In the genomic region with DNA sequence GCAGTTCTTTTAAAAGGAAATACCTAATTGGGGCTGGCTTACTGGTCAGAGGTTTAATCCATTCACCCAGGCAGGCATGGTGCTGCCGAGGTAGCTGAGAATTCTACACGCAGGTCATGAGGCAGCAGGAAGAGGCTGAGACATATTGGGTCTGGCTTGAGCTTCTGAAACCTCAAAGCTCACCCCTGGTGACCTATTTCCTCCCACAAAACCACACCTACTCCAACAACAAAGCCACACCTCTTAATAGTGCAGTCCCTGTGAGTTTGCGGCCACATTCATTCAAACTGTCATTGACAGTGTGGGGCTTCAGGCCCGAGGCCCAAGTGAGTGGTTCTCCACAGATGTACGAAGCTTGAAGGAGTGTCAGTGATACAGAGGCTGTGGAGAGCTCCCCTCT, we compare ENCODE assay signal across 14 mouse cellular contexts. TPM values are rescaled to one million over a fixed set of nuclear protein-coding genes. Genes with fewer than 3 reads are reported as not detected.
DNase-seq lines count a peak whose midpoint lies in the region.
"Had no signal": no experiment of that assay in that cellular context is flagged by ENCODE, and none has a peak within 500 bp of the region (broad histone marks: within the 10 kb centered on the region; RNA-seq: fewer than 3 reads in every experiment).

No protein-coding gene starts in this region.

- intact Hi-C loops in left cerebral cortex, postnatal 10 days (cut with DNase I), result no loop called here

- DNase-seq in 416B (ENCODE audit: low read depth), result peak; percentile 67
- DNase-seq in R1 (ENCODE audit: low read depth, low spot score), result peak; percentile 66
- DNase-seq in heart, adult 11 months, result no peak
- DNase-seq in left cerebral cortex, postnatal 10 days (ENCODE audit: extremely low spot score in 1 of 2, low spot score in 2 of 2), result no peak
- no peak for DNase-seq in urinary bladder, postnatal 4 days (ENCODE audit: low spot score in 2 of 2)
- DNase-seq: adrenal gland, adult 8-10 months; adrenal gland, postnatal 14 days; adrenal gland, postnatal 36 days; cerebellum, adult 11-12 months; cerebellum, adult 2 months; cerebellum, adult 9-10 months; cerebellum, postnatal 10 days; cerebellum, postnatal 25 days; forebrain, postnatal 0 days had no signal

RNA-seq across cellular contexts. Expression of gene Dctd, which starts 34.4 kb away (rescaled TPM):
- 1 to 10 TPM; 8.7 to 9.7 TPM for total RNA-seq in left cerebral cortex, postnatal 10 days (2021)

Comparison
In these comparisons a context has a peak if more than half of its experiments do, and no peak if none do; other contexts are left out.
1. DNase-seq: peak in 416B (single experiment) and R1 (single experiment); none in heart, adult 11 months (single experiment), left cerebral cortex, postnatal 10 days (0 of 2) and urinary bladder, postnatal 4 days (0 of 2).